Mouse (Mus musculus) liver, adult 2 months (tissue): Measurements from ENCODE around the gene Fam216a.

Experiments
- CTCF ChIP-seq: fragments of 200-500 bp; IDR thresholded peaks from 2 replicates; pipeline ENCODE4 v1.5.1; 2011; ENCODE audit warnings: low read depth, low read length, control low read depth
- POLR2A ChIP-seq: fragments of 200-500 bp; IDR thresholded peaks from 2 replicates; pipeline ENCODE4 v1.6.1; 2011; ENCODE audit warnings: low read length, control low read depth; ENCODE audit not compliant: insufficient read depth; ENCODE audit errors: extremely low read depth

DNA sequence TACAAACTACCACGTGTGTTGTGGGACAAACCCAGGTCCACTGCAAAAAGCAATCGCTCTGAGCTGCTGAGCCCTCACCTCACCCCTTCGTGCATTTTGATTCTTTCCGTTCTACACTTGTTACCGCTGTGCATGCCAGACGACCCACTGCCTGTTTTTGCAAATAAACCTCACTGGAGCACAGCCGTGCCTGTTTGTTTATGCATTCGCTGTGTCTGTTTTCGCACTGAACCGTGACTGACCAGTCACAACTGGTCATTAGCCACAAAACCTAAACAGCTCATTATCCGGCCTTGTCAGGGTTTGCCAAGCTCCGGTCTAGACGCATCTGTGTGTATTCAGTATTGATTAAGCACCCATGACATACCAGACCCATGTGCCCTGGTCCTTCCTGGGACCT lies 30.0 kb upstream of the Fam216a start:
- TF ChIP-seq CTCF (no peak), POLR2A (no peak)
